Mouse (Mus musculus) small intestine, adult 2 months (tissue): ENCODE results near the gene Btbd8.

Experiments used
- CTCF ChIP-seq: fragments of 200-500 bp; IDR thresholded peaks from 2 replicates; pipeline ENCODE4 v1.5.1; 2012; ENCODE audit warnings: low read depth, mild to moderate bottlenecking, control low read depth, inconsistent platforms, low read length, moderate library complexity, mixed read lengths; ENCODE audit not compliant: insufficient replicate concordance, insufficient read length; ENCODE audit errors: extremely low read depth
- POLR2A ChIP-seq: fragments of 200-500 bp; IDR thresholded peaks from 2 replicates; pipeline ENCODE4 v1.6.1; 2012; ENCODE audit warnings: low read depth, mild to moderate bottlenecking, control low read depth, inconsistent platforms, low read length, moderate library complexity

- TF ChIP-seq POLR2A (no peak), CTCF (no peak)
Observed at GRCm38 (mm10) chr5:107415098-107415497, 22.7 kb upstream of the Btbd8 start.
